Mouse (Mus musculus) cerebellum, postnatal 25 days (tissue): ENCODE data around the gene Vmn1r212.
"Not testable (repeated sequence)": the region's sequence is repeated elsewhere in the genome, so short reads cannot be mapped to it uniquely, and the experiment has no call there.

Source experiments
- DNase-seq, 2 experiments: peaks; one replicate each; pipeline ENCODE4 v3.0.0; 2021; ENCODE audit warnings: mixed read lengths in 2 of 2

Vmn1r212 gene

DNA sequence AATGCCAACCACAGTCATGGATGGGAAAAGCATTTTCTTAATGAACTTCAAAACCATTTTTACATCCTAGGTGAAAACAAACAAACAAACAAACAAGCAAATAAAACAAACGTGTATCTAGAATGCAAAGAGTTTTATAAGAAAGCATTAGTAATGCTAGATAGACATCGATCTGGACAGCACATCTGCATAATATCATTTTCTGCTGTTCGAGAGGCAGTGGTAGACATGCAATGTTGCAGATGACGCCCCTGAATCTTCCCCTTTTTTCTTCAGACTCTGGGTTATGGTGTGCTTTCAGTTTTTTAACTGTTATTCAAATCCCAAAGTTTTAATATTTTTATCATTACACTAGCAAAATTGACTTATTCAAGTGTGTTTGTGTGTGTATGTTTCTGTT, at the start of gene Vmn1r212:
Vmn1r212 (minus strand) TSS at position 101 of the 400 bp plus-strand sequence.
- DNase-seq, result no peak

GRCm38 (mm10) chr13:22879257-22879656, 4.7 kb downstream of the Vmn1r212 start:
- no peak for DNase-seq

- no peak for DNase-seq
These were observed 26.5 kb downstream of the Vmn1r212 start, which contains the start of gene Vmn1r211 for GRCm38 (mm10) chr13:22857461-22857860. Gene Vmn1r211 (minus strand): TSS chr13:22857561.

- DNase-seq, result no peak
These were observed 29.2 kb downstream of the Vmn1r212 start for GRCm38 (mm10) chr13:22854760-22855159.

GRCm38 (mm10) chr13:22846798-22847197, 37.2 kb downstream of the Vmn1r212 start:
- DNase-seq, result no peak

DNA sequence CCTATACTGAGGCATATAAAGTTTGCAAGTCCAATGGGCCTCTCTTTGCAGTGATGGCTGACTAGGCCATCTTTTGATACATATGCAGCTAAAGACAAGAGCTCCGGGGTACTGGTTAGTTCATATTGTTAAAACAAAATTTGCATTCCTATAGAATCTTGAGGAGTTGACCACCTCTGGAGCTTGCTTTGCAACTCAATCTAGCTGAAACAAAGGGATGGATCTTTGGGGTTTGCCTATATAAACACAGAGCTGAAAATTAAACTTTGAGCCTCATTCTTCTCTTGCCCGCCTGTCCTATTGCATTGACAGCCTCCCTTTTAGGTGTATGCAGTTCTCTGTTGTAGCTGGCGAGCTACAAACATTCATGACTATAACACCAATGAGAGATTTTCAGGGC, 39.7 kb downstream of the Vmn1r212 start:
- not testable (repeated sequence) for DNase-seq
